Mouse (Mus musculus) natural killer cell, adult 2 months (primary cell): ENCODE results near the gene Zdhhc23.
A peak's percentile ranks its signal among the peaks of the same experiment; 100 is the strongest.

Experiments
- DNase-seq, 2 experiments: peaks; one replicate each; pipeline ENCODE4 v3.0.0; 2022; ENCODE audit warnings: low spot score in 2 of 2

The Zdhhc23 gene

DNA sequence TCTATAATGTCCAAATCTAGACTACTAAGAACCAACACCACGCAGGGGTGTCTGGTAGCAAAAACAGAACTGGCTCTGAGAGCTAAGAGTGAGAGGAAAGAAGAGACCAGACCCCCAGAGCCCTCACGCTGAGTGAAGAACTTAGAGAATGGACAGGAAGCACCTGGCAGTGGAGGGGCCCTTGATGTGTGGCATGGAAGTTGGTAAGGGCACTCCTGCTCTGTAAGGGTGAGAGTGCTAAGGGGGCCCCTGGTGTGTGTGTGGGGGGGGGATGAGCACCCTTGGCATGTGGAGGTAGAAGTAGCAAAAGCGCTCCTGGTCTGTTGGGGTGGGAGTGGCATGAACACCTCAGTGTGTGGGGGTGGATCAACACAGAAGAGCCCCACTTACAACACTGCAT lies 9.2 kb downstream of the Zdhhc23 start:
- DNase-seq: no peak

- DNase-seq: no peak
These were observed 13.7 kb downstream of the Zdhhc23 start for GRCm38 (mm10) chr16:43965781-43966389.

DNA sequence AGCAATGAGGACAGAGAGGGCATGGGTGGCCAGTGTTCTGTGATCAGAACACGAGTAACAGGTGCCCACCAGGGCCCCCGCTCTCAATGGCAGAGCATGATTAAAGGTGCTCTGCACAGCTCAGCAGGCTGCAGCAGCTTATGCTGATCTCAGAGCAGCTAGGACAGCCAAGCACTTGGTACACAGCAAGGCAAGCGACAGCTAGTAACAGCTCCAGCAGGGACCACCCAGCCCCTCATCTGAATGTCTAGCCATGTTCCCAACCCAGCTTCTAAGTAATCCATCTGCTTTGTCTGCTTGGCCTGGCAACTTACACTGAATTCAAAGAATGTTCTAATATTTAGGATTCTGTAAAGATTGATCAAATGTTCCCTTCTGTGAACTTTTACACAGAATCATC lies 15.8 kb downstream of the Zdhhc23 start:
- DNase-seq: no peak

GRCm38 (mm10) chr16:43963291-43963690 lies 16.3 kb downstream of the Zdhhc23 start:
- DNase-seq: no peak

DNA sequence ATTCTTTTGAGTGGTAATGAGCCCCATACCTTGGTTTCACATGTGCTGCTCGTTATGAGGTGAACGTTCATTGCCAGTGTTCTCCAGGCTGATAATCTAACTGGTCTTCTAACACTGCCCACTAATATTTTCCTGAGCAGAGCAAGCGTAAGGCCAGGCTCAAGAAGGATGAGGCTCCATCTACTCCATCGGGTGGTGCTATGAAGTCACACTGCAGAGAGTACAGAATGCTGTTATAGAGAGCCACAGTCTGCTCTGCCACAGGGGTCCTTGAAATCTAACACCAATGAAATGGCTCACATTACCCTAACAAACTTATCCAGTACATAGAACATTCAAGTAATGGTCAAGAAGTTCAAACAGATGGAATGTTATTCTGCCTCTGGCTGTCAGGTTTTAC lies 21.6 kb downstream of the Zdhhc23 start:
- no peak for DNase-seq

- DNase-seq: no peak
These were observed 24.7 kb downstream of the Zdhhc23 start for GRCm38 (mm10) chr16:43954913-43955312.

DNA sequence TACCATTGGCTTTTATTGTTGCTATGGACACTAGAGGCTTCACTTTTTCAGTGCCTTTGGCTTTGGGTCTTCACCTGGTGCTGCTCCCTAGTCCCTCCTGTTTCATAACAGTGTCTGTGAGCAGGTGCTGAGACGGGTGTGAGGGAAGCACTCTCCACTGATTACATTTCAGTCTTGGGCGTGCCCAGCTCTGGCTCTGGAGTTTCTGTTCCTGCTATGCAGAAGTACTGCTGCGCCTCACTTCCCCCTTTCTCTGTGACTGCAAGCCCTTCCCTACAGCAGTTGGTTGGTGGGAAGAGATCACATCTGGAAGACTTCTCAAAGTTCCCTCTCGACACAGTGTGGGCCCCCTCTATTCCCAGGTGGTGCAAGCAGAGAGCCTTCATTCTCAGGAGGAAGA lies 28.0 kb downstream of the Zdhhc23 start:
- DNase-seq: peak in 1 of 2 experiments; percentile 58

DNA sequence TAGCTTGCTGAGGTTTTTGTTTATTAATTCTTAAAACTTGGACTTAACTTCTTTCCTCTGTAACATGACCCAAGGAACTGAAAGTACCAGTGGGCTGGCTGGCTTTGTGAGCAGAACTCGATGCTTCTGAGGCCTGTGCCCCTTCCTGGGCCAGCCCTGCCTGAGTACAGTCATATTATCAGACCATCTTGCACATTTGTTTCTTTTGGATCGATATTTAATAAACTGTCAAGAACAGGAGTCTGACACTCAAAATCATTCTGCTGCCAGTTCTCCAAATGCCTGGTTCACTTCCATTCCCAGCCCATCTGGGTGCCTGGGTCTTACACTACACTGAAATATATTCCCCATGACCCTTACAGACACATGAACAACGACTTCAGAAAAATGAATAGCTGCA lies 33.7 kb downstream of the Zdhhc23 start:
- DNase-seq: no peak

DNA sequence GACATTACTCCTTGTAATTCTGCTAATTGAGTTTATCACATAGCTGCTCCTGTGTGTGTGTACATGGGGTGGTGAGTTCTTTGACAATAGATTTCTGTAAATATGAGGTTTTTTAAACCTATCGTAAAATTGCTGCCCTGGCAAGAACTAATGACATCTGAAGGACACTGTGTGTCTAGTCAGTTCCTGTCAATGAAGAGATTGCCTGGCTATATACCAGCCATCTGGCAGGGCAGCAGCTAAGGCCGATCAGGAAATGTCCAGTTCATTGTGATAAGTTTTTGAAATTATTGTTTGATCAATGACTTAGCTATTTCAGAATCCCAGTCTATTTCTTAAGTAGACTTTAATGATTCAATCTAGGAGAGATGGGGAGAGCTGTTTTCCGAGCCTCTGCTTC lies 34.2 kb downstream of the Zdhhc23 start:
- no peak for DNase-seq

GRCm38 (mm10) chr16:43940846-43941245 lies 38.7 kb downstream of the Zdhhc23 start:
- no peak for DNase-seq

DNA sequence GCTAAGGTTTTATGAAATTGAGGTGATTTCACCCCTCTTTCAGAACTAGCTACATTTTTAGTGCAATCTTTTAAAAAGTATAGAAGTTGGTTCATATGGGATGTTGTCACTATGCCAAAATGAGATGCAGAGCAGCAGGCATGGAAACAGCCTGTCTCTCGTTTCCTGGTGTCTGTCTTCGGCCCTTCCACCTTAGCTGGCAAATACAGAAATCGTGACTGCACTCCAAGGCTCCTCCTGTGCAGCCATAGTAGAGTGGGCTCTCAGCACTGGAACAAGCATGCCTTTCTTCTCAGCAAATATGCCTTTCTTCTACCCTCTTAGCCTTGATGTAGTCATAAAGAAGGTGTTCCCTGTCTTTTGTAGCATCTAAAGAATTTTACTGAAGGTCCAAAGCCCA lies 43.7 kb downstream of the Zdhhc23 start:
- DNase-seq: no peak

- DNase-seq: no peak
These were observed 44.2 kb downstream of the Zdhhc23 start for GRCm38 (mm10) chr16:43935367-43935766.

GRCm38 (mm10) chr16:43934856-43935255 lies 44.7 kb downstream of the Zdhhc23 start:
- no peak for DNase-seq

DNA sequence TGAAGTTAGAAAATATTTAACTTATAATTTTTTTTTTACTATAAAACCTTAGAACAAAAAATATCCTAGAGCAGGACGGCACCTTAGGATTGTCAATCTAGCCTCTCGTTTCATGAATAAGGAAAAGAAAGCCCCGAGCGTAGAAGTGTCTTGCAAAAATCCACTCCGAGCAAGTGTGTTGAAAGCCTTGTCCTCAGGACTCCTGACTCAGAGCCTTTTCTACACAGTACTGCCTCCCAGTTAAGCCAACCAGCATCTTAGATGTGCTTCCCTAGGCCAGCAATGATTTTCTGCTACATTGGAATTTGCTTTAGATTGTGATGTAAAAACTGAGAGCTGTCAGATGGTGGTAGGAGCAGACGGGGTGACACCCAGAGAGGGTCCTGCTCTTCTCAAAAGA lies 46.5 kb downstream of the Zdhhc23 start:
- no peak for DNase-seq

GRCm38 (mm10) chr16:43932319-43932718 lies 47.3 kb downstream of the Zdhhc23 start:
- DNase-seq: no peak

- no peak for DNase-seq
These were observed 48.1 kb downstream of the Zdhhc23 start for GRCm38 (mm10) chr16:43931502-43931901.

DNA sequence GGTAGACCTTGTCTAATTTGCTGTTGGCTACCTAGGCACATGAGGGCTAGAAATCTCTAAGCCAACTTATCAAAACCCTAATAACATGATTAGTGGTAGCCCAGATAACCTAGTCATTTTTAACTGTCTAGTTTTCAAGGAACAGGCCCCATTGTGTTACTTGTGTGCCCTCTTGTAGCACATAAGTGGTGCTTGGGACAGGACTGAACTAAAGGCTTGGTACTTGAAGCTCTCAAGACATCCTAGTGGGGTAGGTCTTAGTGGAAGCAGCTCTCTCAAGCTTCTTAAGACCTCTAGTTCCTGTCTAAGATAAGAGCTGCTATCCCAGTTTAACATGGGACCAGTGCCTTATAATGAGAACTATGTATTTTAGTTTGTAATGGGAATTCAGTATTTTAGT lies 49.0 kb downstream of the Zdhhc23 start:
- no peak for DNase-seq

DNA sequence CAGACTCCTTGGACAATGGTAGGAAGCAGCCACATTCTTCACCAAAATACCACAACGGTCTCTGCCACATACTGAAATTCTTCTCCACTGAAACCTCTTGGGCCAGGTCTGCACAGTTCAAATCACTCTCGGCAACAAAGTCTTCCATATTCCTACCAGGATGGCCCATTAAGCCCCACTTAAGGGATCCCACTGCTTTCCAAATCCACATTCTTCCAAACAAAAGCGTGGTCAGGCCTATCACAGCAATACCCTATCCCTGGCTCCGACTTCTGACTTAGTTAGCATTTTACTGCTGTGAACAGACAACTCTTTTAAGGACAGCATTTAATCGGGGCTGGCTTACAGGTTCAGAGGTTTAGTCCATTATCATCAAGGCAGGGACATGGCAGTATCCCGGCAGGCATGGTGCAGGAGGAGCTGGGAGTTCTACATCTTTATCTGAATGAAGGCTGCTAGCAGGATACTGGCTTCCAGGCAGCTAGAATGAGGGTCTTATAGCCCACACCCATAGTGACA lies 53.2 kb downstream of the Zdhhc23 start, which contains the start of gene Qtrt2:
Gene Qtrt2 (minus strand): TSS at position 469 of the 519 bp plus-strand sequence.
- DNase-seq: no peak

DNA sequence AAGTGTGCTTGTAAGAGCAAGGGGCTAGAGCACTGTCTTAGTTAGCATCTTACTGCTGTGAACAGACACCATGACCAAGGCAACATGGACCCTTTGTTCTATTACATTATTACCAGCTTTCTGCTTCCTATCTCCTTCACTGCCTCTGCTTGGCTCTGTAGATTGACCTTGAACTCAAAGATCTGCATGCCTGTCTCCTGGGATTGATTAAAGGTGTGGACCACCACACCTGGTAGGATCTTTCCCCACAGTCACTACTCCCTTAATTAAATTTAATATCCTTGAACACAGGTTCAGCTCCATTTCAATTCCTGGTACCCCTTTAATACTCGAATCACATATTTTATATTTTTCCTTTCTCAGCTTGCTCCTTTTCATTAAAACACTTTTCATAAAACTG lies 53.7 kb downstream of the Zdhhc23 start:
- no peak for DNase-seq

GRCm38 (mm10) chr16:43925001-43925558 lies 54.5 kb downstream of the Zdhhc23 start:
- no peak for DNase-seq

- DNase-seq: no peak
These were observed 57.0 kb downstream of the Zdhhc23 start for GRCm38 (mm10) chr16:43922630-43923029.

- no peak for DNase-seq
These were observed 57.6 kb downstream of the Zdhhc23 start for GRCm38 (mm10) chr16:43922024-43922423.

- DNase-seq: no peak
These were observed 60.7 kb downstream of the Zdhhc23 start for GRCm38 (mm10) chr16:43918867-43919266.
